Mouse (Mus musculus): Measurements from ENCODE around the gene Papln.

Gene Papln

GRCm38 (mm10) chr12:83763311-83764043 lies at the start of gene Papln:
Gene Papln (plus strand): TSS chr12:83763634.
- peak; percentile 51 for DNase-seq (ENCODE audit: low read depth, low spot score)

- DNase-seq (ENCODE audit: low read depth, low spot score): peak; percentile 71
These were observed 49.7 kb upstream of the Papln start for GRCm38 (mm10) chr12:83713749-83714148.

DNA sequence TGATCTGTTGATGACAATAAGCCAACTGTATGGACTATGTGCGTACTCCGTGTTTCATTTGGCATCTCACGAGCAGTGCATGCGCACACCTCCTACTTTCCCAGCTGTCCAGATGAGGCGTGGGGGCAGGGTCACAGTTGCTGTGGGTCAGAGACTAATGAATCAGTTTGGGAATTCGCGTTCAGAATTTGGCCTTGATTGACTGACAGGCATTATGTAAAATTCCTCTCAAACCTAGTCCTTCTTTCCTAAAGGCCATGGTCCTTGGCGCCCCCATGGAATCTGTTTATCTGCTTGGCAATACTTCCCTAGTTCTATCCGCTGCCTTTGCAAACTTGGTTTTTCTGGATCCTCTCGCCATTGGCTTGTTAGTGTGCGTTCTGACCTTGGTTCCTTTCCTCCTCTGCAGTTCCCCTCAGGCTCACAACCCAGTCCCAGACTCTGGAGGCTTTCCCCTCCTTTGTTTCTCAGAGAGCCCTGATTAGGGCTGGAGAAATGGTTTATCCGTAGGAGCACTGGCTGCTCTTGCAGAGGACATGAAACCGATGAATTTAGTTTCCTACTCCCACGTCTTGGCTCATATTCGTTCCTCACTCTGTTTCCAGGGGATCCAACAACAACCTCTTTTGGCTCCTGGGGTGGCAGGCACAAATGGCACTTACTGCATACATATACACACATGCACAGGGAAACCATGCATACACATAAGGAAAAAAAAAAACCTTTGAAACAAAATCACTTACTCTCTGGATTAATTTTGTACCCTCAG lies 46.8 kb upstream of the Papln start:
- no peak for DNase-seq (ENCODE audit: low read depth, low spot score)

- DNase-seq (ENCODE audit: low read depth, low spot score): no peak
These were observed 44.0 kb upstream of the Papln start for GRCm38 (mm10) chr12:83719431-83719830.

DNA sequence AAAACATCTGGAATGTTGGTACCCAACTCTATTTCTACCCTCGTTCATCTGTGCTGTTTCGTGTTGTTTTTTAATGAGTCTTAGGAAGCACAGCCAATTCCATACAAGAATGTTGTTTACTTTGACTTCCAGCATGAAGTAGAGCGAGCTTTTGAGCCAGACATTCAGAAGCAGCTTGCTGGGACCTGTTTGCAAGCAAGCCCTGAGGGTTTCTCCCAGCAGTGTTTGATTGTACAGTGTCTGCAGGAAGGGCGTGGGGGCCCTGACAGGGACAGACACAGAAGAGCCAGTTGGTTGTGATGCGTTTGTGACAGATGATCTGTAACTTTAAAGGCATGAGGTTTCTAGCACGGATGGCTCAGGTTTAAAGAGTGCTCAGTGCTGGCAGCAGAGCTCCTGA lies 42.2 kb upstream of the Papln start:
- no peak for DNase-seq (ENCODE audit: low read depth, low spot score)

DNA sequence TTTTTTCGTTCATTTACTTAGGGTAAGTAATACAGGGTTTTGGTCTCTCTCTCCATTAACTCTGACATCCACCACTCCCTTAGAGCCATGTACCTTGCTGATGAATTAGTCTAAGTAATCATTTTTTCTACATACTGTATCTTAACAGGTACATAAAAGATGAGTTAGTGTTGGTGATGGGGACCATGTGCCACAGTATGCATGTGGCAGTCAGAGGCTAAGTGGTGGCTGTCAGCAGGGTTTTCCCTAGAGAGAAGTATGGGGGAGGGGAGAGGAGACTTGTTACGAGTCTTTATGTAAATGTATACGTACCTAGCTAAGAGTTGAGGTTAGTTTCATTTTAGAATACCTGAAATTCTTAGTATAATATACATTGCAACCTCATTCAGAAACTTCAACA lies 40.4 kb upstream of the Papln start:
- DNase-seq (ENCODE audit: low read depth, low spot score): no peak

GRCm38 (mm10) chr12:83726510-83727308 lies 36.7 kb upstream of the Papln start:
- no peak for DNase-seq (ENCODE audit: low read depth, low spot score)

DNA sequence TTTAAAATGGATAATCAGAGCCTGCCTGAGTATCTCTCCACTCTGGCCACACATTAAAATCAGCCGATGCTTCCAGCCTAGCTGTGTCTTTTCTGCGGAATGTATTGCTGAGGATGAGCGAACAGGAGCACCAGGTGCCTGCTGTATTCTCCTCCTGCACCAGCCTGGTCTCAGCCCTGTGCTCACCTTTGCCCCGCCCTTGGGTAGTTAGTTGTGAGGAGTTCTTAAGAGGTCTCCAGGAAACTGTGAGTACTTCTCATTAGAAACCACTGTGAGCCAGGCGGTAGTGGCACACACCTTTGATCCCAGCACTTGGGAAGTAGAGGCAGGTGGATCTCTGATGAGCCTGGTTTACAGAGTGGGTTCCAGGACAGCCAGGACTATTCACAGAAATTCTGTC lies 31.2 kb upstream of the Papln start:
- DNase-seq (ENCODE audit: low read depth, low spot score): no peak

- DNase-seq (ENCODE audit: low read depth, low spot score): no peak
These were observed 29.4 kb upstream of the Papln start for GRCm38 (mm10) chr12:83734047-83734446.

DNA sequence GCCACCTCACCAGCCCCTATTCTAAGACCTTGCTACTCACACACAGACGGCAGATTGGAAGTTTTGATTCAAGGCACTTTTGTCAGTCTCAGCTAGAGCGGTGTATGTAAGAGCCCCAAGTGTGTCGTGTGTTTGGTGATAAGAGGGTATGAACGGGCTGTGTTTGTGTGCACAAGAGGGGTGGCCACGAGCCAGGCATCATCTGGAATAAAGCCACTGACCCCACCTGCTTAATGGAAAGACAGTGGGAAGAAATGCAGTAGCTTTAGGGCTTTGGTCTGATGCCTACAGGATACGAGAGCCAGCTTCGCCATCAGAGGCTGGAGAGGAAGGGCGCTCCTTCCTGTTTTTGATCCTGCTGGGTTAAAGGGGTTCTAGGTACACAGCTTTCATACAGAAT lies 27.2 kb upstream of the Papln start:
- DNase-seq (ENCODE audit: low read depth, low spot score): no peak

DNA sequence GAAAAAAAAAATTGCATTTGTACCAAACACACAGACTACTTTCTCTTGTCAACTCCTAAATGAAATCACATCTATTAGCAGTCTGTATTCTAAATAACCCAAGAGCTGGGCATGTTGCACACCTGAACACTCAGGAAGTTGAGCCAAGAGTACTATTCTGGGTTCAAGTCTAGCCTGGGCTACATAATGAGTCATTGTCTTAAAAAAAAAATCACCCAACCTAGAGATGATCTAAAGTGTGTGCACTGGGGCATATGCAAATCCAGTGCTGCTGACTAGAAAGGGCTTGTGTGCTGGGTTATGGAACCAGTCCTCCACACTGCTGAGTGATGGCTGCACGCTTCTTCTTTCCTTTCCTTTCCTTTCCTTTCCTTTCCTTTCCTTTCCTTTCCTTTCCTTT lies 24.8 kb upstream of the Papln start:
- DNase-seq (ENCODE audit: low read depth, low spot score): no peak

DNA sequence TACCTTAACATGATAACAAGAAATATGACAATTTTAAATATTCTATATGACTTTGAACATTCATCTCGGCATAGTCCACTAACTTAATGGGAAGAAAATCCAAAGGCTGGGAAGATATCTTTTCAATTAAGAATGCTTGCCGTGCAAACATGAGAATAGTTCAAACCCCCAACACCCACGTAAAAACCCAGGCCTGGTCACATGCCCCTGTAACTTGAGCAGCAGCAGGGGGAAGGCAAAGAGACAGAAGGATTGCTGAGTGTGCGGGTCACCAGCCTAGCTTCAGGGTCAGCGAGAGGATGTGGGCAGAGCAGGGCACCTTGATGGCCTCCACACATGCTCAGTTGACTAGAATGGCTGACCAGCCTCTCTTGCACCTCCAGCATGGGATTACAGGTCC lies 21.7 kb upstream of the Papln start:
- DNase-seq (ENCODE audit: low read depth, low spot score): no peak

DNA sequence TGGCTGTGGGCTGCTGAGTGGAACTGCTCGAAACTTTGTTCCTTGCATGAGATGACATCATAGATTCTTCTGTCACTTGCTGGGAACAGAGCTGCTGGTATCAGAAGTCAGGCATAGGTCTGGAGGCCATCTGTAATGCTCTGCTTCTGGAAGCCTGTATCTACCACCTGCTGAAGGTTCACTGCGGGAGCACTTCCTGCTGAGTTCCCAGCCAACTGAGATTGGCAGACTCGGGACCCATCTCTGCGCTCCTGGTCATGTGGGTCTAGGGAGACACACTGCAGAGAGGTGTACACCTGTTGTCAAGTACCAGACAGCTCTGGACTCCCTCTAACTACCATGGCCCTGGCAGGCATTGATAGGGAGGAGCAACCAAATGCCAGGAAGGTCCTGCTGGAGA lies 20.6 kb upstream of the Papln start:
- no peak for DNase-seq (ENCODE audit: low read depth, low spot score)

- DNase-seq (ENCODE audit: low read depth, low spot score): no peak
These were observed 19.7 kb upstream of the Papln start for GRCm38 (mm10) chr12:83743712-83744111.

DNA sequence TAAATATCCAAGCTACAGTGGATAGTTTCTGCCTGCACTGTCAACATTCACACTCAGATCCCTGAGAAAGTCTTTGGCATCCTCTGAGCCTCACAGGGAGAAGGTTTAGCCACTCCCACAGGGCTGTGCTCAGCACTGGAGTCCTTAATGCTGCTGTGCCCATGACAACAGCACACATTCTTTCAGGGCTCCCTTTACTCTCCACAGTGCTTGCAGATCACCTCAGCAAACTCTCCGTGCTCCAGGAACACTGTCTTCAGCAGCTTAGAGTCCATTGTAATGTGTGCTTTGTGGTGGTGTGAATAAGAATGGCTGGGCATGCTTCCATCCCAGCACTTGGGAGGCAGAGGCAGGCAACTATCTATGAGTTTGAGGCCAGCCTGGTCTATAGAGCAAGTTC lies 14.2 kb upstream of the Papln start:
- no peak for DNase-seq (ENCODE audit: low read depth, low spot score)

DNA sequence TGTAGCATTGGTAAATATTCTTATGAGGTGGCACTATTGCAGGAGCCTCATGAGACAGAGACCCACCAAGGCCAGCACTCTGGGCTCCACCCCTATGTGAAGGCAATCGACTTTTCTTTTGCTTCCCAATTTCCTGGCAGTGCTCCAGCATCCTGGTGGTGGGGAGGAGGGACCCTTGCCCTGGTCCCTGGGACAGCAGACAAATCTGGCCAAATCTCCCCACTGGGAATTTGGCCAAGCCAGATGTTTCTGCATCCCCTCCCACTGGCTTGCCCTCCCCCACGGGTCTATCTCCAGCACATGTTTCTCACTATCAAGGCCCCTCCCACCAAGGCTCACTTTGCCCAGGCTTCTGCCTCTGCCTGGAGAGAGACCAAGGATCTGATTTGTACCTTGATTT lies 10.9 kb upstream of the Papln start:
- no peak for DNase-seq (ENCODE audit: low read depth, low spot score)

- DNase-seq (ENCODE audit: low read depth, low spot score): no peak
These were observed 4.7 kb upstream of the Papln start for GRCm38 (mm10) chr12:83758735-83759134.

- no peak for DNase-seq (ENCODE audit: low read depth, low spot score)
These were observed 3.2 kb upstream of the Papln start for GRCm38 (mm10) chr12:83760201-83760600.

DNA sequence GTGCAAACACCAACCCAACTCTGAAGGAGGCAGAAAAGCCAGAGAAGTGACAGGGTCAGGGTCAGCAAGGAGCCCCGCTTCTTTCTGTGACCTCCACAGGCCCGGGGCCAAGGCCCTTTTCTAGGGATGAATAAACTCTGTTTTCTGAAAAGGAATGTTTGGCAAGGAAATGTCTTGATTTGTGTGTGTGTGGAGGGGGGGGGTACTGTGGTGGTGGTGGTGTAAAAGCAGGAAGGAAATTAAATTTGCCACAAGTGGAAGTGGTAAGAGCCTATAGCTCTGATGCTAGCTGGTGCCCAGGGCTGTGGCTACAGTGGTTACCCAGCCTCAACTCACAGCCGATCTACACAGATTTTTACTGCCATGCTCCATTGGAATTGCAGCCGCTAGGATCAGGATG lies 728 bp upstream of the Papln start:
- peak; percentile 40 for DNase-seq (ENCODE audit: low read depth, low spot score)

DNA sequence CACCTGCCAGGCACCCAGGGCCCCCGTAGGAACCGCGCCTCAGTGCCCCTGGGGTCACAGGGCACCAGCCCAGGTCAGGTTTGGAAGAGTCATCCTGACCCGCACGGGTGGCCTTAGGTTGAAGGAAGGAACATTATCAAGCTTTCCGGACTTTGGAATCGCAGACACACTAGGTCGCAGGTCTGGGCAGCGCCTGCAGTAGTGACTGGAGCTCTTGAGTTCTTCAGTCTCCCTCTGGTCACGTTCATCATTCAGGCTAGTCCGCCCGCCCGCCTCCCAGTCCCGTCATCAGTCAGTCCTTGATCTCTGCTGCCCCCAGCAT lies 571 bp downstream of the Papln start:
- DNase-seq (ENCODE audit: low read depth, low spot score): no peak

DNA sequence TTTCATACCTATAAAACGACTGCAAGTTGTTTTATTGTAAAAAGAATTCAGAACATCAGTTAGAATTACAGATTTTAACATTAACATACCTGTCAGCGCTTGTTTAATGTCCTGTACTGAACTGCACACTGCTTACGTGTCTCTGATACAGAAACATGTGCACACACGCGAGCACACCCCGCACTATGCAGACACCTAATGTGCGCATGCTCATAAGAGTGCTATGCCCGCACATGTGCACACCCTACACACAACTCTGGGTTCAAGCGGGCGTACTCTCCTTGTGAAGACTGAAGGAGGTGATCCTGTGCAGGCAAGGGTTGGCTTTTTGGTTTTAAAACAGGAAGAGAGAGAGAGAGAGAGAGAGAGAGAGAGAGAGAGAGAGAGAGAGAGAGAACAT lies 1.1 kb downstream of the Papln start:
- DNase-seq (ENCODE audit: low read depth, low spot score): no peak

DNA sequence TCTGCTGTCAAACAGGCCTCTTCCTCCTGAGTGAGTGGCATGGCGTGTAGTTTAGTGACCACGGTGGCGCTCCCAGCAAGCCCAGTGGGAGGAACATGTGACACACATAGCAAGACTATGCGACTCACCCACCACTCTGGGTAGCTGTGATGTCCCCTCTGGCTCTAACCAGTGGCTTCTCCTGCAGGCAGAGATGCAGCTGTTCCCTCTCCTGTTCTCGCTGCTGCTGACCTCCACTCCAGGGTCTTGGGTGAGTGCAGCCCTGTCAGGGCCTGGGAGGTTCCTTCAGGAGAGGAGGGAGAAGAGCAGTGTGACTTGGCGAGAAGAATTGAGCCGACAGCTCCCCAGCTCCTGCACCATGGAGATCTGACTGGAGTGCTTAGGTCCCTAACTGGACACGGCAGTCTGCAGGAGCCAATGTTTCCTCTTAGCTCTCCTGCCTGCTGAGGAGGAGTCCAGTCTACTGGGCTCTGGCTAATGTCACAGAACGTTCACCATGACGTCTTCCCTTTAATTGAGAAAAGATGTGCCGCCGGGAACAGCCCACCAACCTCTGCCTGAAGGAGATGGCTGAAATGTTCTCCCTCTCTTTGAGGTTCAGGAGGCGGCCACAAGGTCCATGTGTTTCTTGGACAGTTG lies 2.6 kb downstream of the Papln start:
- DNase-seq (ENCODE audit: low read depth, low spot score): no peak

Measured in CD4-positive, CD25-positive, alpha-beta regulatory T cell, adult 2 months (primary cell).